Mouse (Mus musculus): ENCODE results near the gene Cabp7. TPM values are rescaled to one million over a fixed set of nuclear protein-coding genes. Genes with fewer than 3 reads are reported as not detected.
A peak's percentile ranks its signal among the peaks of the same experiment; 100 is the strongest.

Cabp7 gene
- total RNA-seq, 4 experiments from 2014 or later = not detected

GRCm38 (mm10) chr11:4704072-4704964, 42.3 kb downstream of the Cabp7 start, which contains the start of the genes Uqcr10 and Zmat5:
Gene Uqcr10 (minus strand): TSS chr11:4704342.
Gene Zmat5 (plus strand): TSS chr11:4704678.
- DNase-seq (ENCODE audit: low spot score) = peak; percentile 92

GRCm38 (mm10) chr11:4703688-4704071, 42.9 kb downstream of the Cabp7 start:
- DNase-seq (ENCODE audit: low spot score) = no peak

GRCm38 (mm10) chr11:4700726-4701125, 45.9 kb downstream of the Cabp7 start:
- DNase-seq (ENCODE audit: low spot score) = no peak

- DNase-seq (ENCODE audit: low spot score) = peak; percentile 60
Observed at GRCm38 (mm10) chr11:4697043-4697983, 49.3 kb downstream of the Cabp7 start.

- DNase-seq (ENCODE audit: low spot score) = no peak
Observed at GRCm38 (mm10) chr11:4692162-4692561, 54.4 kb downstream of the Cabp7 start.

GRCm38 (mm10) chr11:4691213-4691612, 55.4 kb downstream of the Cabp7 start:
- DNase-seq (ENCODE audit: low spot score) = no peak

GRCm38 (mm10) chr11:4690353-4690752, 56.2 kb downstream of the Cabp7 start:
- DNase-seq (ENCODE audit: low spot score) = no peak

- DNase-seq (ENCODE audit: low spot score) = no peak
Observed at GRCm38 (mm10) chr11:4688632-4689380, 57.8 kb downstream of the Cabp7 start.

- DNase-seq (ENCODE audit: low spot score) = no peak
Observed at GRCm38 (mm10) chr11:4687874-4688273, 58.7 kb downstream of the Cabp7 start.

- no peak for DNase-seq (ENCODE audit: low spot score)
Observed at GRCm38 (mm10) chr11:4687027-4687426, 59.6 kb downstream of the Cabp7 start.

Other genes with a start within 250 kb of the Cabp7 start
- 10 to 100 TPM; 46.6 to 51.9 (median 49.2) TPM for gene Mtmr3, start 151.9 kb downstream of the Cabp7 start, total RNA-seq (2022)
- not detected for gene Gm11032, start 126.7 kb downstream of the Cabp7 start, total RNA-seq (2022)
- gene Ascc2, start 109.0 kb downstream of the Cabp7 start, total RNA-seq (2022) = 10 to 100 TPM; 14.1 to 18.4 (median 15.3) TPM
- gene Uqcr10, start 42.4 kb downstream of the Cabp7 start, total RNA-seq (2022) = 1,000 to 10,000 TPM; 1,379 to 1,599 (median 1,505) TPM
- 10 to 100 TPM; 25.9 to 31.7 (median 26.3) TPM for gene Zmat5, start 42.1 kb downstream of the Cabp7 start, total RNA-seq (2022)
- gene Nf2, start 102.8 kb upstream of the Cabp7 start, total RNA-seq (2022) = 10 to 100 TPM; 75.5 to 80.0 (median 78.3) TPM
- 1 to 10 TPM in 1 of 4 experiments, under 1 TPM in 3; 0.52 to 1.1 (median 0.82) TPM for gene Nipsnap1, start 127.2 kb upstream of the Cabp7 start, total RNA-seq (2022)
- 10 to 100 TPM; 14.9 to 19.8 (median 16.2) TPM for gene Thoc5, start 148.5 kb upstream of the Cabp7 start, total RNA-seq (2022)
- gene Nefh, start 201.3 kb upstream of the Cabp7 start, total RNA-seq (2022) = not detected
- 10 to 100 TPM; 44.3 to 62.4 (median 54.2) TPM for gene Ap1b1, start 240.0 kb upstream of the Cabp7 start, total RNA-seq (2022)